Mouse (Mus musculus): ENCODE data around the gene Serpinc1.
"Not testable (repeated sequence)": the region's sequence is repeated elsewhere in the genome, so short reads cannot be mapped to it uniquely, and the experiment has no call there.

Serpinc1 gene

GRCm38 (mm10) chr1:160978071-160978735, at the start of gene Serpinc1:
Gene Serpinc1, plus strand, starts transcription at chr1:160978585.
- DNase-seq, result no peak

- DNase-seq, result no peak
These were observed 47.1 kb upstream of the Serpinc1 start for GRCm38 (mm10) chr1:160931320-160931719.

- DNase-seq, result peak in 1 of 2 experiments; percentile 33
These were observed 44.4 kb upstream of the Serpinc1 start for GRCm38 (mm10) chr1:160933896-160934482.

- DNase-seq, result no peak
These were observed 42.8 kb upstream of the Serpinc1 start for GRCm38 (mm10) chr1:160935551-160935950.

- DNase-seq, result no peak
These were observed 15.2 kb upstream of the Serpinc1 start for GRCm38 (mm10) chr1:160963199-160963598.

- DNase-seq, result peak in 1 of 2 experiments; percentile 13
These were observed 11.1 kb upstream of the Serpinc1 start for GRCm38 (mm10) chr1:160967268-160967667.

GRCm38 (mm10) chr1:160968643-160969042, 9.7 kb upstream of the Serpinc1 start:
- no peak for DNase-seq

- no peak for DNase-seq
These were observed 1.6 kb downstream of the Serpinc1 start for GRCm38 (mm10) chr1:160980021-160980420.

- DNase-seq, result peak; percentile 11 to 57
These were observed 2.3 kb downstream of the Serpinc1 start for GRCm38 (mm10) chr1:160980537-160981234.

GRCm38 (mm10) chr1:160981337-160981736, 3.0 kb downstream of the Serpinc1 start:
- DNase-seq, result no peak

GRCm38 (mm10) chr1:160982887-160983286, 4.5 kb downstream of the Serpinc1 start:
- no peak for DNase-seq

GRCm38 (mm10) chr1:160984731-160985130, 6.3 kb downstream of the Serpinc1 start:
- not testable (repeated sequence) for DNase-seq

GRCm38 (mm10) chr1:160985477-160985876, 7.1 kb downstream of the Serpinc1 start:
- no peak for DNase-seq

- peak; percentile 11 to 48 for DNase-seq
These were observed 8.7 kb downstream of the Serpinc1 start for GRCm38 (mm10) chr1:160986881-160987635.

- DNase-seq, result no peak
These were observed 11.0 kb downstream of the Serpinc1 start for GRCm38 (mm10) chr1:160989395-160989794.

GRCm38 (mm10) chr1:160993851-160994250, 15.5 kb downstream of the Serpinc1 start:
- no peak for DNase-seq

- DNase-seq, result no peak
These were observed 26.6 kb downstream of the Serpinc1 start for GRCm38 (mm10) chr1:161004942-161005341.

- no peak for DNase-seq
These were observed 27.1 kb downstream of the Serpinc1 start for GRCm38 (mm10) chr1:161005526-161005925.

- DNase-seq, result no peak
These were observed 28.1 kb downstream of the Serpinc1 start for GRCm38 (mm10) chr1:161006471-161006870.

- no peak for DNase-seq
These were observed 29.7 kb downstream of the Serpinc1 start for GRCm38 (mm10) chr1:161008038-161008437.

GRCm38 (mm10) chr1:161010436-161010835, 32.1 kb downstream of the Serpinc1 start:
- no peak for DNase-seq

- DNase-seq, result no peak
These were observed 38.0 kb downstream of the Serpinc1 start for GRCm38 (mm10) chr1:161016378-161016777.

GRCm38 (mm10) chr1:161020051-161020450, 41.7 kb downstream of the Serpinc1 start:
- no peak for DNase-seq
